8 mouse cellular contexts compared by ENCODE assay signal in the genomic region with DNA sequence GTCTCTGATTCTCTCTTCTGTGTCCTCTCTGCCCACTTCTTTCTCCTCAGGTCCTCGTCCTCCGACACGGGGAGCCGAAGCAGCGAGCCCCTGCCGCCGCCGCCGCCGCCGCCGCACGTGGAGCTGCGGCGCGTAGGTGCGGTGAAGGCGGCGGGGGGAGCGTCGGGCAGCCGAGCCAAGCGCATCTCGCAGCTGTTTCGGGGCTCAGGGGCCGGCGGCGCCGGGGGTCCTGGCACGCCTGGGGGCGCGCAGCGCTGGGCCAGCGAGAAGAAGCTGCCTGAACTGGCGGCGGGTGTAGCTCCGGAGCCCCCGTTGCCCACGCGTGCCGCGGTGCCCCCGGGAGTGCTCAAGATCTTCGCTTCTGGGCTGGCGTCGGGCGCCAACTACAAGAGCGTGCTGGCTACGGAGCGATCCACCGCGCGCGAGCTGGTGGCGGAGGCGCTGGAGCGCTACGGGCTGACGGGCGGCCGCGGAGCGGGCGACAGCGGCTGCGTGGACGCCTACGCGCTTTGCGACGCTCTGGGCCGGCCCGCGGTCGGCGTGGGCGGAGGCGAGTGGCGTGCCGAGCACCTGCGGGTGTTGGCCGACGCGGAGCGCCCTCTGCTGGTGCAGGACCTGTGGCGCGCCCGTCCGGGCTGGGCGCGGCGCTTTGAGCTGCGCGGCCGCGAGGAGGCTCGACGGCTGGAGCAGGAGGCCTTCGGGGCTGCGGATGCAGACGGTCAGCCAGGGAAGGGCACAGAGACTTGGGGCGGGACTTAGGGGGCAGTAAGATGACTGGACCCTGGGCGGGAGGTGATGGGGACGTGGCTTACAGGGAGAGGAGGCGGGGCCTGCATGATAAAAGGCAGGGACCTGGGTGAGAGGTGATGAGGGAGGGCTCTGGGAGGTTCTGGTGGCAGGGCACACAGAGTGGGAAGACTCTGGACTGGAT. TPM values are rescaled to one million over a fixed set of nuclear protein-coding genes. Genes with fewer than 3 reads are reported as not detected.
DNase-seq lines count a peak whose midpoint lies in the region; ATAC-seq lines count a peak whose summit lies in the region.

No protein-coding gene starts in this region.

- peak; percentile 91 for ATAC-seq in megakaryocyte progenitor cell, adult 5-6 weeks (replicated peaks; ENCODE audit: poor library complexity)

- intact Hi-C loops in gastrocnemius, postnatal 14 days (cut with DNase I; ENCODE audit: low total_unique reads), result no loop called here
- intact Hi-C loops in left cerebral cortex, postnatal 10 days (cut with DNase I), result loop anchor here (5.0 kb wide), 1 partner anchor 54 kb away; a partner anchor contains a TSS

- peak; percentile 94 to 98 for DNase-seq in adrenal gland, adult 18-20 months (ENCODE audit: low spot score in 2 of 2)
- DNase-seq in embryo, embryonic 10 days (ENCODE audit: low spot score), result peak; percentile 89
- DNase-seq in gastrocnemius, postnatal 14 days, result peak; percentile 92
- DNase-seq in induced T-regulatory cell, adult 2 months (ENCODE audit: low read depth), result peak; percentile 94
- peak; percentile 65 to 95 for DNase-seq in left cerebral cortex, postnatal 10 days (ENCODE audit: extremely low spot score in 1 of 2, low spot score in 2 of 2)
- DNase-seq in right cerebral cortex, adult 2 months (ENCODE audit: low spot score in 2 of 2), result peak; percentile 76 to 78
- DNase-seq in urinary bladder, adult 2 months (ENCODE audit: low spot score), result peak; percentile 93

RNA-seq across cellular contexts. Expression of a gene that starts 1.3 kb away (rescaled TPM):
- 10 to 100 TPM; 16.0 to 27.6 TPM for total RNA-seq in adrenal gland, adult 18-20 months (2021)
- 10 to 100 TPM; 14.1 to 16.1 TPM for total RNA-seq in gastrocnemius, postnatal 14 days (2021)
- total RNA-seq in left cerebral cortex, postnatal 10 days (2021), result 10 to 100 TPM; 15.1 to 15.8 TPM
- total RNA-seq in megakaryocyte progenitor cell, adult 5-6 weeks (2015), result 0.10 TPM in 1 of 2 replicates, not detected in the other
- total RNA-seq in megakaryocyte progenitor cell, adult 5-6 weeks (2017), result 0.08 TPM in 1 of 2 replicates, not detected in the other
- 7.3 and 11.8 TPM in 2 replicates for polyA plus RNA-seq in urinary bladder, adult 2 months (2012; rRNA removed)

RNA-seq across cellular contexts. Expression of a gene that starts 7.0 kb away (rescaled TPM):
- total RNA-seq in adrenal gland, adult 18-20 months (2021), result under 1 TPM; 0.22 to 0.33 TPM
- total RNA-seq in gastrocnemius, postnatal 14 days (2021), result under 1 TPM; 0.12 to 0.18 TPM
- total RNA-seq in left cerebral cortex, postnatal 10 days (2021), result not detected
- total RNA-seq in megakaryocyte progenitor cell, adult 5-6 weeks (2015), result 0.32 TPM in 1 of 2 replicates, not detected in the other
- total RNA-seq in megakaryocyte progenitor cell, adult 5-6 weeks (2017), result 0.24 TPM in 1 of 2 replicates, not detected in the other
- polyA plus RNA-seq in urinary bladder, adult 2 months (2012; rRNA removed), result 0.23 and 0.27 TPM in 2 replicates

RNA-seq across cellular contexts. Expression of a gene that starts 11.1 kb away (rescaled TPM):
- total RNA-seq in adrenal gland, adult 18-20 months (2021), result 1 to 10 TPM; 2.4 to 7.7 TPM
- total RNA-seq in gastrocnemius, postnatal 14 days (2021), result 10 to 100 TPM; 60.3 to 85.3 TPM
- total RNA-seq in left cerebral cortex, postnatal 10 days (2021), result 1 to 10 TPM; 1.2 to 2.2 TPM
- 0.64 TPM in 1 of 2 replicates, not detected in the other for total RNA-seq in megakaryocyte progenitor cell, adult 5-6 weeks (2015)
- total RNA-seq in megakaryocyte progenitor cell, adult 5-6 weeks (2017), result 0.12 TPM in 1 of 2 replicates, not detected in the other
- polyA plus RNA-seq in urinary bladder, adult 2 months (2012; rRNA removed), result 8.4 and 11.3 TPM in 2 replicates

RNA-seq across cellular contexts. Expression of a gene that starts 11.5 kb away (rescaled TPM):
- not detected for total RNA-seq in adrenal gland, adult 18-20 months (2021)
- total RNA-seq in gastrocnemius, postnatal 14 days (2021), result under 1 TPM in 1 of 2 experiments, not detected in 1; 0.11 TPM
- total RNA-seq in left cerebral cortex, postnatal 10 days (2021), result under 1 TPM; 0.13 to 0.30 TPM
- not detected in 2 replicates for total RNA-seq in megakaryocyte progenitor cell, adult 5-6 weeks (2015)
- total RNA-seq in megakaryocyte progenitor cell, adult 5-6 weeks (2017), result not detected in 2 replicates
- polyA plus RNA-seq in urinary bladder, adult 2 months (2012; rRNA removed), result 0.04 TPM in 1 of 2 replicates, not detected in the other

RNA-seq across cellular contexts. Expression of a gene that starts 13.3 kb away (rescaled TPM):
- 1 to 10 TPM in 1 of 2 experiments, not detected in 1; 1.4 TPM for total RNA-seq in adrenal gland, adult 18-20 months (2021)
- total RNA-seq in gastrocnemius, postnatal 14 days (2021), result not detected
- not detected for total RNA-seq in left cerebral cortex, postnatal 10 days (2021)
- not detected in 2 replicates for total RNA-seq in megakaryocyte progenitor cell, adult 5-6 weeks (2015)
- total RNA-seq in megakaryocyte progenitor cell, adult 5-6 weeks (2017), result not detected in 2 replicates
- not detected in 2 replicates for polyA plus RNA-seq in urinary bladder, adult 2 months (2012; rRNA removed)

Comparison
In these comparisons a context has a peak if more than half of its experiments do, and no peak if none do; other contexts are left out.
1. Peak in every context shown above with its lines: DNase-seq and ATAC-seq.
2. RNA of a gene that starts 1.3 kb away (total RNA-seq): 16.0 to 27.6 TPM in adrenal gland, adult 18-20 months, 14.1 to 16.1 TPM in gastrocnemius, postnatal 14 days and 15.1 to 15.8 TPM in left cerebral cortex, postnatal 10 days; 0.08 to 0.10 TPM in megakaryocyte progenitor cell, adult 5-6 weeks; every median in the first group is over 10 times any median in the second.
3. RNA of a gene that starts 11.1 kb away (total RNA-seq): 60.3 to 85.3 TPM in gastrocnemius, postnatal 14 days; 2.4 to 7.7 TPM in adrenal gland, adult 18-20 months, 1.2 to 2.2 TPM in left cerebral cortex, postnatal 10 days and 0.12 to 0.64 TPM in megakaryocyte progenitor cell, adult 5-6 weeks; every median in the first group is over 4 times any median in the second.